Mouse (Mus musculus) forebrain, embryonic 10.5 days (tissue): ENCODE measurements around the gene Tgfb1. TPM values are rescaled to one million over a fixed set of nuclear protein-coding genes. Genes with fewer than 3 reads are reported as not detected.

Source experiments
- DNase-seq: peaks from one replicate; pipeline ENCODE4 v3.0.0-alpha.2; 2017; ENCODE audit warnings: low spot score; ENCODE audit errors: extremely low spot score
- H3K27ac ChIP-seq: fragments of 300-500 bp; sonication (generic); 2 replicates; pipeline ENCODE4 v1.5.1; 2016; ENCODE audit warnings: mild to moderate bottlenecking
- H3K27me3 ChIP-seq: fragments of 300-500 bp; sonication (generic); 2 replicates; pipeline ENCODE4 v1.6.1; 2016; ENCODE audit warnings: mild to moderate bottlenecking; ENCODE audit not compliant: poor library complexity, severe bottlenecking
- H3K36me3 ChIP-seq: fragments of 300-500 bp; sonication (generic); replicated peaks from 2 replicates; pipeline ENCODE4 v1.6.1; 2016; ENCODE audit warnings: mild to moderate bottlenecking, moderate library complexity
- H3K4me1 ChIP-seq: fragments of 300-500 bp; sonication (generic); 2 replicates; pipeline ENCODE4 v1.6.1; 2016
- H3K4me3 ChIP-seq: fragments of 300-500 bp; sonication (generic); 2 replicates; pipeline ENCODE4 v1.5.1; 2016; ENCODE audit warnings: mild to moderate bottlenecking, moderate library complexity
- H3K9me3 ChIP-seq: fragments of 300-500 bp; sonication (generic); 2 replicates; pipeline ENCODE4 v1.6.1; 2016; ENCODE audit warnings: mild to moderate bottlenecking, moderate library complexity
- WGBS: fragments of 180-500 bp; shearing (Covaris S2); methylation state at CpG from one replicate; pipeline ENCODE4 v1.1.7; 2016; 5-methylcytosine and 5-hydroxymethylcytosine counted together
- polyA plus RNA-seq: library from polyadenylated mRNA; unstranded; fragments of >200 nt; fragmentation: Nextera tagmentation; extraction: Ambion mirVana; gene quantifications from 2 replicates; pipeline ENCODE4 v1.2.1, GENCODE M21; 2016

Tgfb1 gene
- polyA plus RNA-seq, 1 experiment from 2014 or later = 1.2 TPM

- Histone ChIP-seq H3K4me1 (no peaks in the 10 kb centered on the region), H3K36me3 (peaks cover 99% of the 10 kb centered on the region), H3K27ac (no peak overlapping the region), H3K9me3 (no peaks in the 10 kb centered on the region), H3K27me3 (no peaks in the 10 kb centered on the region), H3K4me3 (no peak overlapping the region)
- no peak for DNase-seq
- 93% methylated on average over 8 of the region's 8 CpGs for WGBS
Observed at GRCm38 (mm10) chr7:25731294-25732055, 44.7 kb downstream of the Tgfb1 start.

- Histone ChIP-seq H3K36me3 (peaks cover 100% of the 10 kb centered on the region), H3K4me3 (no peak overlapping the region), H3K9me3 (no peaks in the 10 kb centered on the region), H3K27me3 (no peaks in the 10 kb centered on the region), H3K4me1 (no peaks in the 10 kb centered on the region), H3K27ac (no peak overlapping the region)
- no peak for DNase-seq
- 84% methylated on average over 4 of the region's 4 CpGs for WGBS
Observed at GRCm38 (mm10) chr7:25734991-25735390, 48.2 kb downstream of the Tgfb1 start.

GRCm38 (mm10) chr7:25736920-25737319 lies 50.1 kb downstream of the Tgfb1 start:
- Histone ChIP-seq H3K27me3 (no peaks in the 10 kb centered on the region), H3K27ac (no peak overlapping the region), H3K9me3 (no peaks in the 10 kb centered on the region), H3K4me3 (no peak overlapping the region), H3K36me3 (peaks cover 100% of the 10 kb centered on the region), H3K4me1 (no peaks in the 10 kb centered on the region)
- no peak for DNase-seq
- 95% methylated on average over 2 of the region's 2 CpGs for WGBS

DNA sequence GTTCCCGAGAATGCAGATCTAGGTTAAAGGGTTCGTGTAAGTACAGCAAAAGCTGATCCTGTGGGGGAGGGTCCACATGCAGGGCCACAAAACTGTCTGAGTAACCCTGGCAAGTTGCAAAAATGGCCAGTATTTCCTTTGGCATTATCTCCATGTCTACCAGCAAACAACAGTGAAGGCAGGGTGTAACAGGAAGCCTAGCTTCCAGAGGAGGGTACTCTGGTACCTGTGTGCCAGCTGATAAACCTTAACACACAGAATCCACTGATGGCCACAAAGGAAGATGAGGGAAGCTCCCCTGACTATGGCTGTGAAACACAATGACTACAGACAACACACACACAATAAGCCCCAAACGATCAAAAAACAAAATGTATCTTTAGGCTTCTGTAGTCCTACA lies 51.5 kb downstream of the Tgfb1 start:
- Histone ChIP-seq H3K36me3 (peaks cover 100% of the 10 kb centered on the region), H3K4me1 (no peaks in the 10 kb centered on the region), H3K27me3 (no peaks in the 10 kb centered on the region), H3K4me3 (no peak overlapping the region), H3K9me3 (no peaks in the 10 kb centered on the region), H3K27ac (no peak overlapping the region)
- DNase-seq = no peak
- WGBS = 89% methylated on average over 3 of the region's 3 CpGs

- Histone ChIP-seq H3K4me3 (no peak overlapping the region), H3K36me3 (peaks cover 100% of the 10 kb centered on the region), H3K4me1 (peaks cover 4% of the 10 kb centered on the region; the same call in 1 of the 2 replicates), H3K27me3 (no peaks in the 10 kb centered on the region), H3K9me3 (no peaks in the 10 kb centered on the region), H3K27ac (no peak overlapping the region)
- no peak for DNase-seq
- WGBS = 87% methylated on average over 3 of the region's 3 CpGs
Observed at GRCm38 (mm10) chr7:25746844-25747243, 60.0 kb downstream of the Tgfb1 start.

GRCm38 (mm10) chr7:25753076-25753475 lies 66.3 kb downstream of the Tgfb1 start:
- no peak for DNase-seq
- H3K36me3 ChIP-seq = peaks cover 47% of the 10 kb centered on the region
- H3K4me1 ChIP-seq = peaks cover 21% of the 10 kb centered on the region
- peak overlapping the region; percentile 99 for H3K4me3 ChIP-seq
- H3K27ac ChIP-seq = peak overlapping the region; percentile 99
- no peaks in the 10 kb centered on the region for H3K27me3 ChIP-seq
- H3K9me3 ChIP-seq = no peaks in the 10 kb centered on the region

DNA sequence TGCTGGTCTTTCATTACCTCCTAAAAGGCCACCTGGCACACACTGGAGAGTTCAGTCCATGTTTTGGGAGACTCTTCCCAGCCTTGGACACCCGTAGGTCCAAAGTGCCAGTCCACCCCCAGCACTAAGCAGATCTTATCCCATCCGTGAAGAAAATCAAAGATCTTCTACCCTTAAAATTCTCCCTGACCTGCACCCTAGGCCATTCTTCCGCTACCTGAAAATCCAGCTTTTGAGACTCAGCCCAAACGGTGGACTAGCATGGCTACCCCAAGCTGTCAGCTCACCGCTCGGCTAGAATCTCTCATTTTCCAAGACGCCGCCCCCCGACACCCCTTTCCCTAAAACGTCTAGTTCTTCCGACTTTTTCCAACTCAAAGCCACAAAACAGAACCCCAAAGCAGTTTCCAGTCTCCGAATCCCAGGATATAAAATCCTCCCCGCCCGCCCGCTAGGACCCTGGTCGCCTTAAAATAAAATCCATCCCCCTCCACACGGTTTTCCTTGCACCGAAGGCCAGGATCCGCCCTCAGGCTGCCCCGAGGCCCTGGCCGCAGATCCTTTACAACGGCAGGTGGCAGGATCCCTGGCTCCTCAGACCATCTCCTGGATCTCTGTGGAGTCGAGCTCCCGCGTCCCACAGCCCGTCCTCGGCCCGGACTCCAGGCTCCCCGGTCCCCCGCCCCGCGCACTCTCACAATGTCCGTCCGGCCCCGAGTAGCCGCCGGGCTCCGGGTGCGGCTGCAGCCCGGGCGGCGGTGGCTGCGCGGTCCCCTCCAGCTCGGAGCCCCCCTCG lies 67.0 kb downstream of the Tgfb1 start:
- no peak for DNase-seq
- H3K27ac ChIP-seq = peak overlapping the region; percentile 99
- H3K4me1 ChIP-seq = peaks cover 21% of the 10 kb centered on the region
- WGBS = 1% methylated on average over 46 of the region's 46 CpGs
- peaks cover 40% of the 10 kb centered on the region for H3K36me3 ChIP-seq
- H3K9me3 ChIP-seq = no peaks in the 10 kb centered on the region
- H3K4me3 ChIP-seq = peak overlapping the region; percentile 99
- H3K27me3 ChIP-seq = no peaks in the 10 kb centered on the region

GRCm38 (mm10) chr7:25754439-25754737 lies 67.6 kb downstream of the Tgfb1 start:
- peak overlapping the region; percentile 99 for H3K27ac ChIP-seq
- peak overlapping the region; percentile 99 for H3K4me3 ChIP-seq
- H3K36me3 ChIP-seq = peaks cover 38% of the 10 kb centered on the region
- no peak for DNase-seq
- no peaks in the 10 kb centered on the region for H3K9me3 ChIP-seq
- no peaks in the 10 kb centered on the region for H3K27me3 ChIP-seq
- under 1% methylated on average over 30 of the region's 30 CpGs for WGBS
- peaks cover 21% of the 10 kb centered on the region for H3K4me1 ChIP-seq

Other genes with a start within 250 kb of the Tgfb1 start
- 0.81 and 0.91 TPM in 2 replicates for gene Ceacam1, start 209.4 kb upstream of the Tgfb1 start, polyA plus RNA-seq
- not detected in 2 replicates for gene Ceacam2, start 147.1 kb upstream of the Tgfb1 start, polyA plus RNA-seq
- gene Erich4, start 71.1 kb upstream of the Tgfb1 start, polyA plus RNA-seq = not detected in 2 replicates
- gene Dmac2, start 67.6 kb upstream of the Tgfb1 start, polyA plus RNA-seq = 26.9 and 27.0 TPM in 2 replicates
- 0.79 and 1.1 TPM in 2 replicates for gene B3gnt8, start 60.3 kb upstream of the Tgfb1 start, polyA plus RNA-seq
- 42.5 and 44.0 TPM in 2 replicates for gene Bckdha, start 28.0 kb upstream of the Tgfb1 start, polyA plus RNA-seq
- gene Exosc5, start 27.8 kb upstream of the Tgfb1 start, polyA plus RNA-seq = 81.0 and 82.1 TPM in 2 replicates
- gene Tmem91, start 11.8 kb upstream of the Tgfb1 start, polyA plus RNA-seq = 2.2 and 3.2 TPM in 2 replicates
- gene B9d2, start 6.2 kb upstream of the Tgfb1 start, polyA plus RNA-seq = 36.9 and 38.1 TPM in 2 replicates
- gene Ccdc97, start 32.1 kb downstream of the Tgfb1 start, polyA plus RNA-seq = 28.7 and 29.6 TPM in 2 replicates
- gene Hnrnpul1, start 67.8 kb downstream of the Tgfb1 start, polyA plus RNA-seq = 59.2 and 60.5 TPM in 2 replicates
- gene Axl, start 101.7 kb downstream of the Tgfb1 start, polyA plus RNA-seq = 19.3 and 19.5 TPM in 2 replicates
- gene Cyp2s1, start 129.9 kb downstream of the Tgfb1 start, polyA plus RNA-seq = 0.17 and 0.28 TPM in 2 replicates
- gene Cyp2b10, start 210.6 kb downstream of the Tgfb1 start, polyA plus RNA-seq = not detected in 2 replicates